Mouse (Mus musculus) bone marrow macrophage, adult 2 months (primary cell): ENCODE measurements around the gene Sgip1. TPM values are rescaled to one million over a fixed set of nuclear protein-coding genes. Genes with fewer than 3 reads are reported as not detected.

ENCODE experiments used
- H3K27ac ChIP-seq: 2 replicates; pipeline ENCODE4 v1.5.1; 2012; ENCODE audit warnings: low read depth, low read length; ENCODE audit not compliant: insufficient read depth
- H3K4me1 ChIP-seq: 2 replicates; pipeline ENCODE4 v1.6.1; 2012; ENCODE audit warnings: low read length; ENCODE audit not compliant: control insufficient read depth, insufficient read depth
- H3K4me3 ChIP-seq: 2 replicates; pipeline ENCODE4 v1.5.1; 2012; ENCODE audit warnings: mild to moderate bottlenecking, low read length, moderate library complexity; ENCODE audit not compliant: insufficient read depth
- CTCF ChIP-seq: IDR thresholded peaks from 2 replicates; pipeline ENCODE4 v1.5.1; 2012; ENCODE audit warnings: low read depth, mild to moderate bottlenecking, low read length, moderate library complexity
- POLR2A ChIP-seq: IDR thresholded peaks from 2 replicates; pipeline ENCODE4 v1.6.1; 2012; ENCODE audit warnings: mild to moderate bottlenecking, low read depth, low read length, borderline replicate concordance
- polyA plus RNA-seq: library from polyadenylated mRNA; stranded (reverse); fragments of >200 nt; gene quantifications from 2 replicates; pipeline ENCODE4 v1.2.4, GENCODE M21; 2012; ENCODE audit not compliant: missing spikeins, insufficient read depth, insufficient read length

Gene Sgip1
- polyA plus RNA-seq, 1 experiment, result not detected

DNA sequence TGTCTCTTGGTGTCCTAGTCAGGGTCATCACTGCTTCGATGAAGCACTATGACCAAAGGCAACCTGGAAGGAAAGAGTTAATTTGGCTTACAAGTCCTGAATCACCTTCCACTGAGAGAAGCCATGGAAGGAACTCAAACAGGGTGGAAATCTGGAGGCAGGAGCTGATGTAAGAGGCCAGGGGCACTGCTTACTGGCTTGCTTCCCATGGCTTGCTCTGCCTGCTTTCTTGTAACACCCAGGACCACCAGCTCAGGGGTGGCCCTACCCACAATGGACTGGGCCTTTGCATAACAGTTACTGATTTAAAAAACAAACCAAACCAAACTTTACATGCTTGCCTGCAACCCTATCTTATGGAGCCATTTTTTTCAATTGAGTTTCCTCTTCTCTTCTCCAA is 177.1 kb downstream of the Sgip1 start:
- H3K27ac ChIP-seq, result no peak overlapping the region
- H3K4me1 ChIP-seq, result no peaks in the 10 kb centered on the region
- H3K4me3 ChIP-seq, result no peak overlapping the region
- no peak for TF ChIP-seq POLR2A
- TF ChIP-seq CTCF, result no peak

DNA sequence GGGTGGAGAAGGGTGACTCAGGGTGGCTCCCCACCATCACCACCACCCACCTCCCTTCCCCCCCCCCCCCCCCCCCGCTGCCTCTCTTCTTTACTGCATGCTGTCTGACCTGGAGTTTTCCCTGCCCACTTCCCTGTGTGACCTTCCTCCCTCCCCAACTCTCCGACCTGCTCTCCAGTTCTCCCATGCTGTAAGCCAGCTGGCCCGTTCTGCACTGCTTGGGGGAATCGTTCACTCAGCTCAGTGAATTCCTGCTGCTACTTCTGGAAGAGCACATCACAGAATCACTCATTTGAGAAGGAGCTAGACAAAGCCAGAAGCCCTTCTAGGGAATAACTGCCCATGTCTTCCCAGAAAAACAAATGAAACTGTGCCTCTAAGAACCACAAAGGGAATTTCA is 188.4 kb downstream of the Sgip1 start:
- H3K4me3 ChIP-seq, result no peak overlapping the region
- no peak overlapping the region for H3K27ac ChIP-seq
- TF ChIP-seq POLR2A (no peak), CTCF (no peak)
- H3K4me1 ChIP-seq, result peaks cover 5% of the 10 kb centered on the region

DNA sequence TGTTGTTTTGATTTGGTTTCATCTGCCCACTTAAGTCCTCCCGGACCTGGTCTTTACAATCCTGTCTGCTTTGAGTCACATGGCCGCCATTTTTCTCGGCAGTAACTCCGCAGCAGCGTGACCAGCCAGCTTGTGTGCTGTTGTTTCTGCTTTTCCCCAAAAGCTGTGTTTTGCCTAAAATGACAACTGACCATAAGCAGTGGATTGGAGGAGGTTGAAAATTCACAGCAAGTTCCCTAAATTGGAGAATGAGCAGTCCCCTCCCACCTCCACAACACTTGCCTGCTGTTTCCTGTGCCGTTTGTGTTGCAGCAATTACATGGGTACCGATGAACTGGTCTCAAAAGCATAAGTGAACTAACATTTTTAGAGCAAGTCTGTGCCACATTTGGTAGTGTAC is 189.6 kb downstream of the Sgip1 start:
- H3K27ac ChIP-seq, result peak overlapping the region; percentile 71
- H3K4me3 ChIP-seq, result peak overlapping the region; percentile 22; the same call in 1 of the 2 replicates
- peaks cover 5% of the 10 kb centered on the region for H3K4me1 ChIP-seq
- no peak for TF ChIP-seq CTCF
- no peak for TF ChIP-seq POLR2A

DNA sequence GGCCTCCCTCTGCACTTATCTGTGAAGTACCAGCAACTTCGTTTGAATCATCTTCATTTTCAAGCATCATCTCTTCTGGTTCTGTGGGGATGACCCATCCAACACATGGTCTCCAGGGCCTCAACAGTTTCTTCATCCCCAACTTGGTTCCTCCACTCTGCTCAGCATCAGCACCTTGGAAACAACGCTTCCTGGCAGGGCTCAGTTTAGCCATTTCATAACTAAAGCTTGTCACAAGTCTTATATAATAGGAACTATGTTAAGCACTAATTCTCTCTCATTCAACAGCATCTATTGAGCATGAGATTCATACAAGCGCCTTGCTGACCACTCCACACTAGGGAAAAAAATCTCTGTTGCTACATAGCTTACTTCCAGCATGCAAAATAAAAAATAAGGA is 199.2 kb downstream of the Sgip1 start:
- peaks cover 6% of the 10 kb centered on the region; the same call in 1 of the 2 replicates for H3K4me1 ChIP-seq
- no peak overlapping the region for H3K27ac ChIP-seq
- TF ChIP-seq POLR2A (no peak), CTCF (no peak)
- no peak overlapping the region for H3K4me3 ChIP-seq

DNA sequence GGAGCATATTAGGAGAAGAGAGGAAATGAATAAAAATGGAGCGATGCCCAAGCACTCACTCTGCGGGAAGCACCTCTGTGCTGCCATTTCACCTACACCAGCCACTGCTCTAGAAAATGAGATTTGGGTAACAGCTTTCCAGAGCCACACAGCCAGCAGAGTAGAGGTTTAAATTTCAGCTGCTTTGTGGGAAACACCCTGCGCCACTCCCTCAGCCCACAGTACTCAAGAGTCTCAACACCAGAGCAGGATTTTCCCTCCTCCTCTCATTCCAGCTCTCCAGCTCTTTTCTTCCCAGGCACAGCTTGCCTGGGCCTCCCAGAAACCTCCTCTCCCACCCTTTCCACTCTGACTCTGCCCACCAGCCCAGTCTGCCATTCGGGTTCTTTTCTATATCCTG is 199.6 kb downstream of the Sgip1 start:
- TF ChIP-seq CTCF (no peak), POLR2A (no peak)
- no peak overlapping the region for H3K27ac ChIP-seq
- peaks cover 6% of the 10 kb centered on the region; the same call in 1 of the 2 replicates for H3K4me1 ChIP-seq
- no peak overlapping the region for H3K4me3 ChIP-seq

DNA sequence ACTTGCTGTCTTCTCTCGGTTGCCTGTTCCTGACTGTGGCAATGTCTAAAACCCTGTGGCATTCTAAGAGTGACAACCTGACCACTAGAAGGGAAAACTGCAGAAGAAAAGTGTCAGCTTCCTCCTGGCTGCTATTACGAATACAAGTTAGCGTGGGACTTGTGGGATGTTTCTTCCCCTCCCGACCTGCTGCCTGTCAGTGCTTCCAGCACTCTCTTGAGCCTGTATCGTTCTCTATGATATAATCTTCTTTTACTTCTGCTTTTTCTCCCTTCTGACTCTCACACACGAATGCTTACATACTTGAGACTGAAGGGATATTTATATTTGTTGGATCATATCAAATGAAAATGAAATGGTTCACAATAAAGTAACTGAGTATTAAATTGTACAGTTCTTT is 203.2 kb downstream of the Sgip1 start:
- TF ChIP-seq POLR2A (no peak), CTCF (no peak)
- H3K27ac ChIP-seq, result no peak overlapping the region
- no peak overlapping the region for H3K4me3 ChIP-seq
- peaks cover 6% of the 10 kb centered on the region; the same call in 1 of the 2 replicates for H3K4me1 ChIP-seq

DNA sequence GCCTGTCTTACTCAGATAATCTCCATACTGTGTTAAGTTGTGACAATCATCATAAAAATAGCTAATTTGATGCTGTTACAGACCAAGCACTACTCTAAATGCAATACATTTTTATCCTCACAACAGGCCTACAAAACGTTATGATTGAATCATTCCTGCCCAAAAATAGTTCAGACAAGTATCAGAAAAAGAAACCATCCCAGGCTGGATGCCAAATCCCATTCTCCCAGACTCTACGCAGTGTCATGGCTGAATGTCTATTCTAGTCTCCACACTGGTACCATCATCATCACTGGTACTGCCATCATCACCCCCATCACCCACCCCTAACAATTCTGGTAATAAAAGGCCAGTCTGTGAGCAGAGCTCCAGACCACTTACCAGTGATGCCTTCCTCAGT is 211.4 kb downstream of the Sgip1 start:
- TF ChIP-seq CTCF (no peak), POLR2A (no peak)
- no peak overlapping the region for H3K27ac ChIP-seq
- no peak overlapping the region for H3K4me3 ChIP-seq
- peaks cover 3% of the 10 kb centered on the region; the same call in 1 of the 2 replicates for H3K4me1 ChIP-seq

DNA sequence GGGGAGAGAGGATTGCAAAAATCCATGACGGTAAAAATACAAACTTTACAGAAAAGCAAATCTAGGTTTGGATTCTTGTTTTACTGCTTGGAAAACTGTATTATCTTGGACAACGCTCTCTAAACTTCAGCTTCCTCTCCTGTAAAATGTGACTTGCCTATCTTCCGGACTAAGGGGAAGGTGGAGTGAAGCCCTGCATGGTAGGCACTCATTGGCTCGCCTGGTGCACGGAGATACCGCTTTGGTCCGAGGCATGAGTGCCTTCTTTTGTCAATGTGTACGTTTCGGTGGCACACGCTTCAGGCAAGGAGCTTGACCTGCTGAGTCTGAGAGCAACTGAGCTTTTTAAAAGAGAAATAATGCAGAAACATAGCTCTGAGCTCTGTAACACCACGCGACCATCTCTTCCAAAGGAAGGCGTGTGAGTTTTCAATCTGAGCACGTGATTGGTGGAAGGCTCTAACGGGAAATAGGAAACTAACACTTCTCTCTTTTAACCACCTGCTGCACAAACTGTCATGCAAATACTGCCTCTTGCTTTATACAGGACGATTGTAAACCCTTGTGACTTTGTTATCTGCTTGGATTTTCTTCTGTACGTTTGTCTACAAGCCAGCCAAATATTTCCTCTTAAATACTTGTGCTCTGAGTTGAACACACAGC is 214.3 kb downstream of the Sgip1 start:
- H3K27ac ChIP-seq, result no peak overlapping the region
- TF ChIP-seq POLR2A (no peak), CTCF (no peak)
- H3K4me1 ChIP-seq, result peaks cover 3% of the 10 kb centered on the region; the same call in 1 of the 2 replicates
- no peak overlapping the region for H3K4me3 ChIP-seq

DNA sequence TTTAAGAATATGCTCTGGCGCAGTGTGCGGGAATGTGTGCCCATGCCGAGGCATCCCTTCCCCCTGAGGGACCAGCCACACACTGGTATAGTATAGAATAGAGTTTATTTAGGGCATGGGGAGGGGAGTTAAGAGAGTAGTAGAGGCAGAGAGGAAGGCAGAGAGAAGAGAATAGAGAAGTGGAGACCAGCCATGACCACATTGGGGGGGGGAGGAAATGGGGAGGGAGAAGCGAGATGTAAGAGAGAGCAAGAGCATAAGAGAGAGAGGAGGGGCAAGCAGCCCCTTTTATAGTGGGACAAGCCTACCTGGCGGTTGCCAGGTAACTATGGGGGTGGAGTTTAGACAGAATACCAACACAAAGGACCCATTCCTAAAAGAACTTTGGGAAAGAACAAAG is 218.3 kb downstream of the Sgip1 start:
- Histone ChIP-seq H3K27ac (no peak overlapping the region), H3K4me3 (no peak overlapping the region), H3K4me1 (peaks cover 3% of the 10 kb centered on the region; the same call in 1 of the 2 replicates)
- TF ChIP-seq CTCF (no peak), POLR2A (no peak)

DNA sequence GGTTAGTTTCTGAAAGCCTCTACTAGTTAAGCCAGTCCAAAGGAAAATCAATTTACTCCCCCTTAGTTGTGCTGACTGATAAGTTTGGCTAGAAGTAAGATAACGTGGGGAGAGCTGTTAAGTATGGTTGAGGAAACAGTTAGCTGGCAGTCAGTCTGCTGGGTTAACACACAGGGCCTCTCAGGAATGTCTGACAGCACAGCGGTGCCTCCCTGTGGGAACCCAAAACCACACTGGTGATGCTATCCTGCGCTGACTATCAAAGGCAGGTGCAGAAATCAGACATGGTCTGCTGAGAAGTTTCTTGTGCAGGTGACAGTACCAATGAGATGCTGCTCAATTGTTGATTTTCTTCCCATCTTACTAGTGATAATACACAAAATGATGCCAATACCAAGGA is 223.1 kb downstream of the Sgip1 start:
- Histone ChIP-seq H3K4me1 (no peaks in the 10 kb centered on the region), H3K27ac (no peak overlapping the region), H3K4me3 (no peak overlapping the region)
- TF ChIP-seq CTCF (no peak), POLR2A (no peak)
